Mouse (Mus musculus): ENCODE data around the gene Kcnc1. TPM values are rescaled to one million over a fixed set of nuclear protein-coding genes. Genes with fewer than 3 reads are reported as not detected.
A peak's percentile ranks its signal among the peaks of the same experiment; 100 is the strongest.

Gene Kcnc1
- total RNA-seq, 2 experiments from 2014 or later: 40.2 to 43.2 TPM

DNA sequence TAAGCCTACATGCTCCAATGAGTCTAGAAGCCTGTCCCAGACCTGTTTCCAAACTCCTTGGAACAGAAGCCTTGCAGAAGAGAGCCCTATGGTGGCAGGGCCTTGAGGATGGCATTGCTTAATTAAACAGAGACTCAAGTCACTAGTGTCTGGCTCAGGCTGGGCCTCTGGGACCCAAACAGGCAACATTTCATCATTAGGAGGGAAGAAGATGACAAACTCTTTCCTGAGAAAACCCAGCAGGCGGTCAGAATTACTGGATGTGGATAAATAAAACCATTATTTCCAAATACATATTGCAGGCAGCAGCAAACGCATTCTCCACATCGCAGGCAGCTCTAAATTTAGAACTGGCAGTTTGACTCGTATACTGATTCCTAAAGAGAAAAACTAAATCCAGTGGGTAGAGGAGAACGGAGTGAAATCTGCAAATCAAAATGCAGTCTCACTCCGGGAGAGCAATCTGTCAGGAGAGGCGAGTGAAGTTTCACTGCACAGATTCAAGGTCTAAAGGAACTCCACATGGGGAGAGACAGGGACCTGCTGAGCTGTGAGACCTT lies 70.2 kb downstream of the Kcnc1 start:
- intact Hi-C loops (cut with DNase I): no loop called here
- DNase-seq: no peak

DNA sequence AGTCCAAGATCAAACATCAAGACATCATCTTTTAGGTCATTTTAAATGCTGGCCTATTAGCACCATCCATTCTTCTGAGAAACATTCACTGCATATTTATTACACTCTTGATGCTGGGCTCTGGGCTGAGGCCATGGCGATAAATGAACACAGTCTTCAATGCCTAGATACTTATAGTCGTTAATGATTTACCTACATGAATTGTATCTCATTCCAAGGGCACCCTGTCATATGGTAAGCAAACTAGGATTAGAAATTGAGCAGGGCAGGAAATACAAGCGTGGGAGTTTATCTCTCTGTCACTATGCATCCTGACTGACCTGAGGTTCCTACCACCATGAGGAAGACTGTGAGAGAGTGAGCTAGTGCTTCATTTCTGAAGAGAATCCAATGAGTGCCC lies 73.2 kb downstream of the Kcnc1 start:
- intact Hi-C loops (cut with DNase I): no loop called here
- DNase-seq: no peak

DNA sequence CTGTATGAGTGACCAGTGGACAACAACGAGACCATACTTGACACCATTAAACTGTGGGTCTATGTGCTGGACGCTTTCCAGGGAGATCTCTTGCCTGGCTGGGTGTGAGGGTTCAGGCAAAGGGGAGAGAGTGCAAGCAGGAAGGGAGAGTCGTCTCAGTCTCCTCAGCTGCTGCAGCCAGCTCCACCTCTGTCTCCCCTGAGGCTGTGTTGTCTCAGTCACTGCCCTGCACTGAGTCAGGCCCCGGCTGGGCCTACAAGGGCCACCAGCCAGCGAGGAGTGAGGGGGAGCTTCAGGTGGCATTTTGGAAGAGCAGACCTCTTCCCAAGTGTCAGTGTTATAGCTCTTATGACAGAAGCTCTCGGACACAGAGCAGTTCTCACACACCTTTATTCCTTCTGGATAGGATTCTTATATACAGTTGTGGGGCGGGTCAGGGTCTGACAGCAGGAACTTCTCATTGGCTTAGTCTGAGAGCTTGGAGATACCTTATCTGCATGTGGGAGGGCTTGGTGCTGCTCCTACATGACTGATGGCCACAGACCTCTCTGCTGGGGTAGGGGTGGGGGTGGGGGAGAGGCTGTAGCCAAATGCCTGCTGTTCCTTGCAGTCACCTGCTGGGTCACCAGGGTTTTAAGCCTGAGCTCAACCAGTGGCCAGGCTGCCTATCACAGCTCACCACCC lies 74.9 kb downstream of the Kcnc1 start:
- no peak for DNase-seq
- intact Hi-C loops (cut with DNase I): no loop called here

DNA sequence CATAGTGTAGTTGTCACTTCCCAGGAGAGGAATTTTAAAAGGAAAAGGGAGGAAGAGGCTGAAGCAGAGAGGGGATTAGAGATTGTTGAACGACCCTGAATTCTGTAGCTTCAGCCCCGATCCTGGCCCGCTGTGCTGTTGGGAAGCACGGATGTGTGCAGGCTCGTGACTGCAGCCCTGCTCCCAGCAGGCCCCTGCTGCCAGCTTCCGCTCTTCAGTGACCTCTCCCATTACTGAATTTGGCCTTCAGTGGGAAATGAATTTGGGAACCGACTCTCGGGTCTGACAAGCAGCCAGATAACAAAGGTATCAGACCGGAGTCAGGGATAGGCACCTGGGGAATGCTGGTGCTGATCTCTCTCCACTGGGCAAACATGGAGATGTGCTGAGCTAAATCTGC lies 76.8 kb downstream of the Kcnc1 start:
- DNase-seq: peak; percentile 15
- intact Hi-C loops (cut with DNase I): no loop called here

DNA sequence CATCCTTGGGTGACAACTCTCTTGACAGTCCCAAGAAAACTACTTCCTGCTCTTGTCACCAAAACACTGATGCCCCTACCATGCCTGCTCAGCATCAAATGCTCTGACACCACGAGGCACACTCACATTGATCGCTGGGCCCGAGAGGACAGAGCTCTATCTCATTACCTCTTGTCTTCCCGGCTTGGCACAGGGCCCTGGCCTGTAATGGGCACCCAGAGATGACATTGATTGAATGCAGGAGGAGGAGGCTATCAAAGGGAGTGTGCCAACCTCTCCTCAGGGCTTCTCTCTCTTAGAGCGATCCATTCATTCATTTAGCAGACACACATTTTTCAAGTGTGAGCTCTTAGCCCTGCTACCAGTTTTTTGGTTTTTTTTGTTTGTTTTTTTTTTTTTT lies 79.2 kb downstream of the Kcnc1 start:
- intact Hi-C loops (cut with DNase I): no loop called here

DNA sequence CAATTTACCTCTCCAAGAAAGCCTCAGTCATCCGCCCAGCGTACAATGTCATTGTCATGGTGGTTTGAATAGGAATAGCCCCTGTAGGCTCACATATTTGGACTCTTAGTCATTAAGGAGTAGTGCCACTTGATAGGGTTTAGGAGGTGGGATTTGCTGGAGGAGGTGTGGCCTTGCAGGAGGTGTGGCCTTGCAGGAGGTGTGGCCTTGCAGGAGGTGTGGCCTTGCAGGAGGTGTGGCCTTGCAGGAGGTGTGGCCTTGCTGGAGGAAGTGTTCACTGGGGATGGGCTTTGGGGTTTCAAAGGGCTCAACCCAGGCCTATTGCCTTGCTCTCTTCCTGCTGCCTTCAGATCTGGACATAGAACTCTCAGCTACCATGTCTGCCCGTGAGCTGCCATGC lies 81.2 kb downstream of the Kcnc1 start:
- intact Hi-C loops (cut with DNase I): no loop called here
- no peak for DNase-seq

More for the DNA sequence above, 79.2 kb downstream of the Kcnc1 start:
- DNase-seq: peak; percentile 71

DNA sequence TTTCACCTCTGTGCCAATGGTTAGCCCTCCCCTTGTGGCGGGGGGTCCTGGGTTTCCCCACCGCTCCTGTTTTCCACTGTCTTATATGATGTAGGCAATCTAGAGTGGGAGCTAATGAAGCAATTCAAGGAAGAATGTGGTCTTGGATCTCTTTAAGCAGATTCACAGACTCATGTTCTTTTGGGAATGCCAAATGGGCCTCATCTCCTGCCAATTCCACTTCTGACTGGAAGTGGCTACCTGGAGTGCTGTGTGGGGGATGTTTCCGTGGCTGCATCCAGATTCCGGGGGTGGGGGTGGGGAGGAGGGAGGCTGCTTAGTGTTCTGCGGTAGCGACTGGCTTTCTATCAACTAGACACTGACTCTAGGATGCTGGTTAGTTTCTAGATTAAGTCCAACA lies 83.5 kb downstream of the Kcnc1 start:
- no peak for DNase-seq
- intact Hi-C loops (cut with DNase I): no loop called here

DNA sequence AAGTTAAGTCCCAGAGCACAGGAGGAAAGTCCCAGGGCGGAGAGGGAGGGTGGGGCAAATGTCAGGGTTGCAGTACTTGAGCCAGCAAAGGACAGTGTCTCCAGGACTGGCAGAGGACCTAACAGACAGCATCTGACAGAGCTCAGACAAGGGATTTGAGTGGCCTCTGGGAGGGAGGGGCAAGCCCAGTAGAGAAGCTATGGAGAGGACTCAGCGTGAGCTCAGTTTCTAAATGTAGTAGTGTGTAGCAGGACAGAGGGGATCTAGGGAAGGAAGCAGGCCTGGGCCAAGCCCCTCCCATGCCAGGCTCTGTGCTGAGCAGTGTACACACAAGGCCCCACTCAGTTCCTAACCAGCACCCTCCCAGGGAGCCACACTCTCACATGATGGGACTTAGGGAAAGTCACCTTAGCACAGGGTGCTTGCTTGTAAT lies 85.8 kb downstream of the Kcnc1 start:
- DNase-seq: no peak
- intact Hi-C loops (cut with DNase I): no loop called here

DNA sequence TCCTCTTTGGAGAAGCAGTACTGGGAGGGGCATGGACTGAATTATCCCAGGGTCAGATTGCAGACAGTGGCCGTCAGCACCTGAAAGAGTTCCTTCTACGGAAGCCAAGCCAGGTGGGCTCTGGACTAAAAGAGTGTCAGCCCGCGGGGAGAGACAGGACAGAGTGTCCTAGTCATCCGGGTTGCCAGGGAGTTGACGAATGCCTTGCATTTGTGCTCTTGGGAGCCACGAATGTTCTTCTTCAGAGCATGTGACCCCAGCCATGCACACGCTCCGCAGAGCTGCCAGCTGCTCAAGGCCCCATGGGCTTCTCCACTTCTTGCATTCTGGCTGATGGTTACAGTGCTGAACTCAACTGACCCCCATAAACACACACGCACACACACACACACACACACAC lies 86.8 kb downstream of the Kcnc1 start:
- no peak for DNase-seq
- intact Hi-C loops (cut with DNase I): no loop called here

DNA sequence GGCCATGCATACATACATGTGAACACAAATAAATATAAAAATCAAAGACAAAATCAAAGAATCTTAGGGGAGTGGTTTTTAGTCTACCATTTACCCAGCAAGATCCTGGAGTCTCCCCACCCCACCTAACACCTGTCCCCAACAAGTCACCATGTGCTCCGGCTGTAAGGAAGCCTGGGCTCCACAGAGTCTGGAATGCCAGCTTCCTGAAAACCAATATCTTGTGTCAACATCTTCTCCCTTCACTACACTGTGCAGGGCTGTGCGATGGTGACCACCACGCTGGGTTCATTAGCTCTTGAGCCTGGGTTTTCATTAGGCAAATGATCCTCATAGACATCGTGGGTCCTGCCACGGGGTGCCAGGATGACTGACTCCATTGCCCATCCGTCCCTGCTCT lies 87.9 kb downstream of the Kcnc1 start:
- intact Hi-C loops (cut with DNase I): no loop called here
- DNase-seq: no peak

DNA sequence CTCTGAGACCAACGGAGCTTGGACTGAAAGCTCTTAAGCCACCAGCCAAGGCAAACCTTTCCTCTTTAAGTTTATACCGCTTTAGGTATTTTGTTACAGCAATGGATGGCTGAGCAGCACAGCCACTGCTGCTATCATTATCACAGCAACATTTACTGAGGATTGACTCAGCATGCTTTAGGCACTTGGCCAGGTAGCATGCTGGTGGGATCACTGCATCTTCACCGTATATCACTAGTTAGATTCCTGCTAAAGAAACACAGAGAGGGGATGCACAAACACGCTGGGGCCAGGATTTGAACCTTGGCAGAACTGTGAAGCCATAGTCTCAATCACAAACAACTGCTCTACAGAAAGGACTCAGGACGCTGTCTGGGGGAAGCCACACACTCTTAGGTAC lies 90.5 kb downstream of the Kcnc1 start:
- intact Hi-C loops (cut with DNase I): no loop called here
- no peak for DNase-seq

DNA sequence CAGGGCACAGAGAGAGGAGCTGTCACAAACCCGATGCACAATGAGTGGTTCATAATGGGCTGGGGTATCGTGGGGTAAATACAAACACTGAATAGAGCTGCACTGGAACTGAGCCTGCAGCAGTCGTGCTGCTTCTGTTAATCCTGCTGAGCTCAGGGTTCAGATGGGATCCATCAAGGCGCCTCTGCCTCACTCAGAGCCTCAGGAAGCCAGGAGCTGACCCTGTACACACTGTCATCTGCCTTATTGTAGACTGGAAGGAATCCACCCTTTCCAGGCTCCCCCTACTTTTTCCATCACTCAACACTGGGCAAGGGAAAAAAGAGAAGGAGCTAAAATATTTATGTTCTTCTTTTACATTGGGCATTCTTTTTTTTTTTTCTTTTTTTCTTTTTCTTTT lies 91.1 kb downstream of the Kcnc1 start:
- intact Hi-C loops (cut with DNase I): no loop called here
- no peak for DNase-seq

Other genes starting within 250 kb of the Kcnc1 start
- gene Abcc8, start 216.5 kb upstream of the Kcnc1 start, total RNA-seq (2021): 10 to 100 TPM; 18.2 to 23.1 TPM
- under 1 TPM; 0.40 to 0.54 TPM for gene Ush1c, start 158.0 kb upstream of the Kcnc1 start, total RNA-seq (2021)
- under 1 TPM; 0.08 to 0.26 TPM for gene Otog, start 155.5 kb upstream of the Kcnc1 start, total RNA-seq (2021)
- gene Myod1, start 20.0 kb upstream of the Kcnc1 start, total RNA-seq (2021): not detected
- 10 to 100 TPM; 62.2 to 69.4 TPM for gene Sergef, start 243.3 kb downstream of the Kcnc1 start, total RNA-seq (2021)